Mouse (Mus musculus): Measurements from ENCODE around the gene Stxbp6. TPM values are rescaled to one million over a fixed set of nuclear protein-coding genes. Genes with fewer than 3 reads are reported as not detected.
A peak's percentile ranks its signal among the peaks of the same experiment; 100 is the strongest.

The Stxbp6 gene
- polyA plus RNA-seq, 1 experiment from 2014 or later = 17.4 TPM

DNA sequence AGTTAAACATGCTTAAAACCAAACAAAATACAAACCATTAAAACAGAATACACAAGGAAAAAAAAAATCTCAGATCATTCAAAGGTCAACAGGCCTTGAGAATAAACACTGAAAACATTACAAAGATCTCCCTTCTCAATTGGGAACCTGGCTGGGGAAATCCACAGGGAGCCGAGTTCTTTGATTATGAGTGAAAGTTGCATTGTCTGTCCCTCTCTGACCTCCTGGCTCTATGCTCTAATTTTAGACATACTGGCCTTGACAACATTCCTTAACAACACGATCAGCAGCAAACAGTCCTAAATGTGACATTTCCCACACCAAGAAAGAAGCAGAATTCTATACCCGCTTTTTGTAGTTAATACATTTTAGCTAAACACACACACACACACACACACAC, 187.7 kb downstream of the Stxbp6 start:
- H3K4me1 ChIP-seq (ENCODE audit: control insufficient read depth, insufficient read depth, low read length) = no peaks in the 10 kb centered on the region
- 46% methylated on average over 3 of the region's 3 CpGs for WGBS
- H3K9me3 ChIP-seq (ENCODE audit: control insufficient read depth, low read length) = no peaks in the 10 kb centered on the region
- H3K9ac ChIP-seq (ENCODE audit: low read depth, low read length) = no peak overlapping the region
- no peak overlapping the region for H3K27ac ChIP-seq (ENCODE audit: low read length)
- H3K27me3 ChIP-seq (replicated peaks; ENCODE audit: control insufficient read depth, insufficient read depth, low read length) = no peaks in the 10 kb centered on the region
- no peak overlapping the region for H3K4me2 ChIP-seq (ENCODE audit: low read depth, low read length)
- H3K36me3 ChIP-seq (ENCODE audit: control insufficient read depth, insufficient read depth, low read length) = no peaks in the 10 kb centered on the region
- ATAC-seq = no peak
- no peak overlapping the region for H3K4me3 ChIP-seq (ENCODE audit: low read length)

DNA sequence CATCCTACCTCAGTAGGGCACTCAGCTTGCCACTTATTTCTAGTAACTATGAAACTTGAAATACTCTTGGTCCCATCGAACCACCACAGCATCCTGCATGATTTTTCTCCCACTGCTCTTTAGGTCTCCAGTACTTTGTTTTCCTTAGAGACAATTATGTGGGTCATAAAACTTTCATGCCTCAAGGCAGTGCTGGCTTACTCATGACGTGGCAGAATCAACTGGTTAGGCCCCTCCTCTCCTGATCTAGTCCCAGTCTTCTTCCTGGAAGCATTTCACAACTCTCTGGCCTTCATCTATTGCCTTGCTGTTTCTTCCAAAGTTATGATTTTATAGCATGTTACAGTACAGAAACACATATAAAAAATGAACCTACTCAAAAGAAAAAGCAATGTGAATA, 201.8 kb downstream of the Stxbp6 start:
- no peaks in the 10 kb centered on the region for H3K9me3 ChIP-seq (ENCODE audit: control insufficient read depth, low read length)
- no peak for ATAC-seq
- no peak overlapping the region for H3K4me3 ChIP-seq (ENCODE audit: low read length)
- H3K36me3 ChIP-seq (ENCODE audit: control insufficient read depth, insufficient read depth, low read length) = no peaks in the 10 kb centered on the region
- no peaks in the 10 kb centered on the region for H3K27me3 ChIP-seq (replicated peaks; ENCODE audit: control insufficient read depth, insufficient read depth, low read length)
- no peak overlapping the region for H3K27ac ChIP-seq (ENCODE audit: low read length)
- WGBS = 54% methylated on average over 2 of the region's 2 CpGs
- no peaks in the 10 kb centered on the region for H3K4me1 ChIP-seq (ENCODE audit: control insufficient read depth, insufficient read depth, low read length)
- H3K4me2 ChIP-seq (ENCODE audit: low read depth, low read length) = no peak overlapping the region
- no peak overlapping the region for H3K9ac ChIP-seq (ENCODE audit: low read depth, low read length)

DNA sequence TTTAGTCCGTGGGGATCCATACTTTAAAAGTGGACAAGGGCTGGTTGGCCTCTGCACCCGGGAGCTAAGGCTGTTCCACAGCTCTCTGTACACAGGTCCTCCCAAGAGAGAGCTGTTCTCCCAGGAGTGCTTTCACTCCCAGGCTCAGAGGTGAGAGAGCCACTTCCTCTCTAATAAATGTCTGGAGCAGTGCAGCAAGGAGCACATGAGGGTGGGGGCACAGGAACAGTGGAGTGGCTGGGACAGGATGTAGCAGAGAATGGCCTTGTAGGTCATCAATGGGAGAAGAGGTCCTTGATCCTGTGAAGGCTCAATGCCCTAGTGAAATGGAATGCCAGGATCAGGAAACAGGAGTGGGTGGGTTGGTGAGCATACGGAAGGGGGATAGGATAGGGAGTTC, 209.1 kb downstream of the Stxbp6 start:
- H3K4me1 ChIP-seq (ENCODE audit: control insufficient read depth, insufficient read depth, low read length) = no peaks in the 10 kb centered on the region
- H3K9ac ChIP-seq (ENCODE audit: low read depth, low read length) = no peak overlapping the region
- H3K4me3 ChIP-seq (ENCODE audit: low read length) = no peak overlapping the region
- H3K4me2 ChIP-seq (ENCODE audit: low read depth, low read length) = no peak overlapping the region
- no peaks in the 10 kb centered on the region for H3K27me3 ChIP-seq (replicated peaks; ENCODE audit: control insufficient read depth, insufficient read depth, low read length)
- WGBS = 71% methylated on average over 3 of the region's 3 CpGs
- H3K36me3 ChIP-seq (ENCODE audit: control insufficient read depth, insufficient read depth, low read length) = no peaks in the 10 kb centered on the region
- ATAC-seq = no peak
- H3K27ac ChIP-seq (ENCODE audit: low read length) = no peak overlapping the region
- no peaks in the 10 kb centered on the region for H3K9me3 ChIP-seq (ENCODE audit: control insufficient read depth, low read length)

DNA sequence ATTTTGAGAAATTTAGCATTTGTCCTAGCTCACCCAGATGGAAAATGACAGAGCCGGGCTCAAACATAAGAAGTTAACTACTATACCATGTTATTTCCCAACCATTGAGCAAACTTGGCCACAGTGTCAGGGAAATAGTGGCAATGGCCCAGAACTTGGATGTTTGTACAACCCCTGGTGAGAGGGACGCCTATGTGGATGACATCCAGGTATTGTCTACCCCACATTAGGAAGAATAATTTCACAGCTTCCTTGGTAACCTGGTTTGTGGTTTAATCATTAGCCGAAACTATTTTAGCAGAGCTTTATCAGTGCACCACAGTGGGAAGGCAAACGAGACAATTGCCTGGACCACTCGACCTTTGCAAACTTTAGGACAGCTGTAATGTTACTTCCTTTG, 215.1 kb downstream of the Stxbp6 start:
- Histone ChIP-seq H3K4me1 (ENCODE audit: control insufficient read depth, insufficient read depth, low read length) (peaks cover 3% of the 10 kb centered on the region; the same call in 1 of the 2 replicates), H3K9me3 (ENCODE audit: control insufficient read depth, low read length) (no peaks in the 10 kb centered on the region), H3K4me2 (ENCODE audit: low read depth, low read length) (no peak overlapping the region), H3K27me3 (replicated peaks; ENCODE audit: control insufficient read depth, insufficient read depth, low read length) (no peaks in the 10 kb centered on the region), H3K9ac (ENCODE audit: low read depth, low read length) (no peak overlapping the region), H3K4me3 (ENCODE audit: low read length) (no peak overlapping the region), H3K36me3 (ENCODE audit: control insufficient read depth, insufficient read depth, low read length) (no peaks in the 10 kb centered on the region), H3K27ac (ENCODE audit: low read length) (no peak overlapping the region)
- ATAC-seq = no peak
- 52% methylated on average over 5 of the region's 5 CpGs for WGBS

DNA sequence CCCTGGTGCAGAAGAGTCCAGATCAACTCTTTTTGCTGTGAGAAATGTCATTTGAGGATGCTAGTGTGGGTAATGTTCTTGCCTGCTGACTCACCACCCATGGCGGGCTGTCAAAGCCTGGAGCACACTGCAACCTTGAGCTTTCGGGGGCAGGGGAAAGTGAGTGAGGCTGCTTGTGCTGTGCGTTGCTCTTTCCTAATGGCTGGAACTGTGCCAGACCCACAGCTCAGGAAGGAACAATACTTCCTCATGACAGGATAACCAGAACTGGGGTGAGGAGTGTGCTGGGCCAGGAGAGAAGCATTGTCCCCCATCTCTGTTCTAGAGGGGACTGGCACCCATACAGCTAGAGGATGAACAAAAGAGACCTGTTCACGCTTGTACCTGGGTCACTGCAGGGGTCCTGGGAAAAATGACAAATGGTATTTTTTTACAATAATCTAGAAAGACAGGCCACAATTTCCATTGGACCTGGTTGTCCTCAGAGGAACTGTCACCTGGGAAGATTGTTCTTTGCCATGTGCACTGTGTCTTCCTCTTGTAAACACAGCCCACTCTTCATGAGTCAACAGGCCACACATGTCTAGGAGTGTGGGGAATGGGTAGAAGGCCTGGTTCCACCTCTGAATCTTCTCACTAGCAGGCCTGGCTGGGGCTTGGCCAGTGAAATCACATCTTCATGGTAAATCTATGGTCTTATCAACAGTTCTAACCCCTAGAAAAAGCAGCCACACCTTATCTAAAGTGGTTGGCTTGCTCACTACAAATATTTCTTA, 216.2 kb downstream of the Stxbp6 start:
- Histone ChIP-seq H3K4me3 (ENCODE audit: low read length) (no peak overlapping the region), H3K9me3 (ENCODE audit: control insufficient read depth, low read length) (no peaks in the 10 kb centered on the region), H3K27me3 (replicated peaks; ENCODE audit: control insufficient read depth, insufficient read depth, low read length) (no peaks in the 10 kb centered on the region), H3K4me2 (ENCODE audit: low read depth, low read length) (no peak overlapping the region), H3K9ac (ENCODE audit: low read depth, low read length) (no peak overlapping the region), H3K4me1 (ENCODE audit: control insufficient read depth, insufficient read depth, low read length) (peaks cover 3% of the 10 kb centered on the region; the same call in 1 of the 2 replicates), H3K27ac (ENCODE audit: low read length) (no peak overlapping the region), H3K36me3 (ENCODE audit: control insufficient read depth, insufficient read depth, low read length) (no peaks in the 10 kb centered on the region)
- ATAC-seq = peak; percentile 73
- WGBS = 28% methylated on average over 4 of the region's 4 CpGs

DNA sequence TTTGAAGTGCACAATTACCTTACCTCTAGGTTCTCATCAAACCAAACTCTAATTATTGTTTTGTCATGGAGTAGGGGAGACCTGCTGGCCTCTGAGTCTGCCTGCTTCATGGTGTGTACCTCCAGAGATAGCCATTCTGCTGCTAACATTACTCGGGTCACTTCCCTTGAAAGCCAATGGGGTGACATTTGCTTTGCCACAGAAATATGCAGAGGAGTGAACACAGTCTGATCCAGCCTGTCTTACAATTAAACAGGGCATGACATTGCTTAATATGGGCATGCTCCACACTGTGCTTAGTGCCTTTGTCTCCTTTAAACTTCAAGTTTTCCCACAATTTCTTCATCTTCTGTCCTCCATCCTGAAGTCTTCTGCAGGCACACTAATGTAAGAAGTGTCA, 222.5 kb downstream of the Stxbp6 start:
- Histone ChIP-seq H3K9ac (ENCODE audit: low read depth, low read length) (no peak overlapping the region), H3K4me3 (ENCODE audit: low read length) (no peak overlapping the region), H3K27me3 (replicated peaks; ENCODE audit: control insufficient read depth, insufficient read depth, low read length) (no peaks in the 10 kb centered on the region), H3K36me3 (ENCODE audit: control insufficient read depth, insufficient read depth, low read length) (no peaks in the 10 kb centered on the region), H3K4me2 (ENCODE audit: low read depth, low read length) (no peak overlapping the region), H3K4me1 (ENCODE audit: control insufficient read depth, insufficient read depth, low read length) (no peaks in the 10 kb centered on the region), H3K9me3 (ENCODE audit: control insufficient read depth, low read length) (no peaks in the 10 kb centered on the region), H3K27ac (ENCODE audit: low read length) (no peak overlapping the region)
- 83% methylated on average over 1 of the region's 1 CpGs for WGBS
- ATAC-seq = no peak

DNA sequence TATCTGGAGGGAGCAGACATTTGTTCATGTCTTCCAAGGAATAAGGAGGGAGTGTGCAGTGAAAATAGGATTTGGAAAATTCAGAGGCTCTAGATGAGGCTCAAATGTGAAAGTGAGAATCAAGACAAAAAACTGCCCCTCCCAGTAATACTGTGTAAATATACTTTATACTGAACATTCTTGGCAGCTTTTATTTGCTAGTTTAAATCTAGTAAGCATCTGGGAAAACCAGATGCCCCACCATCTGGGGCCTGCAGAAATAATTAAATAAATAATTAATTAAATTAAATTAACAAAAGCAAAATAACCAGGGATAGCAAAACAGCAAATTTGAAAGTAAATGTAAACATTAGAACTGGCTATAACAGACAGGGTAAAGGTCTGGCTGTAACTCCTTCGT, 224.0 kb downstream of the Stxbp6 start:
- no peaks in the 10 kb centered on the region for H3K27me3 ChIP-seq (replicated peaks; ENCODE audit: control insufficient read depth, insufficient read depth, low read length)
- no peaks in the 10 kb centered on the region for H3K4me1 ChIP-seq (ENCODE audit: control insufficient read depth, insufficient read depth, low read length)
- H3K9ac ChIP-seq (ENCODE audit: low read depth, low read length) = no peak overlapping the region
- H3K4me3 ChIP-seq (ENCODE audit: low read length) = no peak overlapping the region
- no peak overlapping the region for H3K4me2 ChIP-seq (ENCODE audit: low read depth, low read length)
- WGBS = 69% methylated on average over 1 of the region's 1 CpGs
- ATAC-seq = no peak
- H3K27ac ChIP-seq (ENCODE audit: low read length) = no peak overlapping the region
- no peaks in the 10 kb centered on the region for H3K36me3 ChIP-seq (ENCODE audit: control insufficient read depth, insufficient read depth, low read length)
- no peaks in the 10 kb centered on the region for H3K9me3 ChIP-seq (ENCODE audit: control insufficient read depth, low read length)

DNA sequence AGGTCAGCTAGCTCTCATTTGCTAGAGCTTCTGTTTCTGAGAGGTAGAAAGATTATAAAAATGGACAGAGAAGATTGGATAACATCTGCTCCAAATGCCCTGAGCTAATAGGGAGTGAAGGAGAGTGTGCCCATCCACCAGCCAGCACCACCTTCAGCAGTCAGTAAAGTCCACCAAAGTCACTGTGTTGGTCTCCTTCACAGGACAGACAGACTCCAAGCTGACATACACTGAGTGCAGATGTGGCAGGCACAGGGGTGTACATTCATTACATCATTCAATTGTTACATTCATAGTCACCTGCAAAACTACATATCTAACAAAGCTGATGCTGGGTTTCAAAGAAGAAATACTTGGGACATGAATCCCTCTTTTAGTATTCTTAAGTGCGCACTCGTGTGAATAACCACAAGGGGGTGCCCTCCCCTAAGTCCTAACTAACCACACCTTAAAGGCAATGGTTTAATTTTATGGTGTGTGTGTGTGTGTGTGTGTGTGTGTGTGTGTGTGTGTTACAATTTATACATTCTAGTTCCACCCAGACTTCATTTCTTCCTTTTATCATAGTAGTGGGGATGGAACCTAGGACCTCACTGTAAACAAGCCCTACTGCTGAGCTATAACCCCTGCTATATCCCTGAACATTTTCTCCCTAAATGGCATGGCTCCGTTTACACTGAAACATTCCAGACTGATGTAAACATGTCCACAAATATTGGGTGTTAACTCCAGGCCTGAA, 225.9 kb downstream of the Stxbp6 start:
- peak; percentile 71 for ATAC-seq
- Histone ChIP-seq H3K27ac (ENCODE audit: low read length) (no peak overlapping the region), H3K9ac (ENCODE audit: low read depth, low read length) (no peak overlapping the region), H3K4me3 (ENCODE audit: low read length) (no peak overlapping the region), H3K4me1 (ENCODE audit: control insufficient read depth, insufficient read depth, low read length) (no peaks in the 10 kb centered on the region), H3K9me3 (ENCODE audit: control insufficient read depth, low read length) (no peaks in the 10 kb centered on the region), H3K36me3 (ENCODE audit: control insufficient read depth, insufficient read depth, low read length) (no peaks in the 10 kb centered on the region), H3K27me3 (replicated peaks; ENCODE audit: control insufficient read depth, insufficient read depth, low read length) (no peaks in the 10 kb centered on the region), H3K4me2 (ENCODE audit: low read depth, low read length) (no peak overlapping the region)
- 35% methylated on average over 3 of the region's 3 CpGs for WGBS

DNA sequence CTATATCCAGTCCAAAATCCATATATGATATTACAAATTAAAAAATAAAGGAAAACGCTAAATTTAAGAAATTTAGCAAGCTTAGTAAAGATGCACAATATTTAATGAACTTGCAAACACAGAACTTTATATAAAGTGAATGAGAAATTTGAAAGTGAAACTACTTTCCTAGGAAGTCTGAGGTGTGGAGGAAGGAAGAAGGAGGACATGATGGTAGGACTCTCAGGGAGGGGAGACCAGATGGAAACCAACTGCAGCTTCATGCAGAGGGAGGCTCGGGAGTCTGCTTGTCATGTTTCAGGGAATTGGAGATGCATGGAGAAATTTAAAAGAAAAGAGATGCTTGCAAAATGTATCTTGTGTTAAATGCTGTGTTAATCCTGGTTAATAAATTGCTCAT, 233.9 kb downstream of the Stxbp6 start:
- Histone ChIP-seq H3K27me3 (replicated peaks; ENCODE audit: control insufficient read depth, insufficient read depth, low read length) (no peaks in the 10 kb centered on the region), H3K36me3 (ENCODE audit: control insufficient read depth, insufficient read depth, low read length) (no peaks in the 10 kb centered on the region), H3K27ac (ENCODE audit: low read length) (no peak overlapping the region), H3K9ac (ENCODE audit: low read depth, low read length) (no peak overlapping the region), H3K4me2 (ENCODE audit: low read depth, low read length) (no peak overlapping the region), H3K9me3 (ENCODE audit: control insufficient read depth, low read length) (no peaks in the 10 kb centered on the region), H3K4me1 (ENCODE audit: control insufficient read depth, insufficient read depth, low read length) (no peaks in the 10 kb centered on the region), H3K4me3 (ENCODE audit: low read length) (no peak overlapping the region)
- no peak for ATAC-seq
- WGBS = 71% methylated on average over 2 of the region's 2 CpGs
